Mouse (Mus musculus) left cerebral cortex, postnatal 14 days (tissue): ENCODE data around the gene Ndufb7. TPM values are rescaled to one million over a fixed set of nuclear protein-coding genes. Genes with fewer than 3 reads are reported as not detected.

Experiments
- DNase-seq, 2 experiments: peaks; one replicate each; pipeline ENCODE4 v3.0.0; 2021 to 2022; ENCODE audit warnings: low spot score in 2 of 2, mixed read lengths in 1 of 2
- intact Hi-C: fragments of 180-260 bp; cut with DNase I; formaldehyde crosslinking; loops from one replicate; pipeline ENCODE4 v1.15.1; 2025
- total RNA-seq, 2 experiments: library from RNA; stranded (reverse); gene quantifications; 2 replicates each; pipeline ENCODE4 v1.2.3; 2021

The Ndufb7 gene
- total RNA-seq, 2 experiments from 2014 or later = 141 to 147 TPM

DNA sequence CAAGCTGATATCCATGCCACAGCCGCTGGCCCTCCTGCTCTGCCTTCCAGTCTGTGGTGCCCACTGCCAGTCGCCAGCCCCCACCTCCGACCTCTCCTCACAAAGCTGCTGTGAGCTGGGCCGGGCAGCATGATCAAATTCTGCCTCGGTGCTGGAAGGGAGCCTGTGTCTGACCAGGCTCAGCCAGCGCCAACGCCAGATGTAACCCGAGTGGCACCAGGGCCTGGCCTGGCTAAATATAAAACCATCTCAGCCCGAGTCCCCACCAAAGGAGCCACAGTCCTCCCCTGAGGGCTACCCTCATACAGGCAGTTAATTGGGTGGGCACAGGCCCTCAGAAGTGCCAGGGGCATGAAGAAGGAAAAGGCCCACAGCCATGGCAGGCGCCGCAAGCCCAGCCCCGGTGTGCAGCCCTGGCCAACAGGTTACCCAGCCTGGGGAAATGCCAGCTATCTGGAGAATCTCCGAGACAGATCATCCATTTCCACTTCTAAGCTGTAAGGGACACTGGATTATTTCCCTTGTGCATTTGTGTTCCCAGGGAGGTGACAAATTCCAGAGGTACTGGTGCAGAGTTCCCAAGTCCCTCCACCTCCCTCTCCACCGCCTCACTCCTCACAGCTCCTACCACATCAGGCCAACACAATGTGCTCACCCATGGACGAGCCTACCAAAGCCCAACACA, 8.3 kb downstream of the Ndufb7 start:
- DNase-seq = peak; percentile 2 to 7
- intact Hi-C loops = no loop called here

DNA sequence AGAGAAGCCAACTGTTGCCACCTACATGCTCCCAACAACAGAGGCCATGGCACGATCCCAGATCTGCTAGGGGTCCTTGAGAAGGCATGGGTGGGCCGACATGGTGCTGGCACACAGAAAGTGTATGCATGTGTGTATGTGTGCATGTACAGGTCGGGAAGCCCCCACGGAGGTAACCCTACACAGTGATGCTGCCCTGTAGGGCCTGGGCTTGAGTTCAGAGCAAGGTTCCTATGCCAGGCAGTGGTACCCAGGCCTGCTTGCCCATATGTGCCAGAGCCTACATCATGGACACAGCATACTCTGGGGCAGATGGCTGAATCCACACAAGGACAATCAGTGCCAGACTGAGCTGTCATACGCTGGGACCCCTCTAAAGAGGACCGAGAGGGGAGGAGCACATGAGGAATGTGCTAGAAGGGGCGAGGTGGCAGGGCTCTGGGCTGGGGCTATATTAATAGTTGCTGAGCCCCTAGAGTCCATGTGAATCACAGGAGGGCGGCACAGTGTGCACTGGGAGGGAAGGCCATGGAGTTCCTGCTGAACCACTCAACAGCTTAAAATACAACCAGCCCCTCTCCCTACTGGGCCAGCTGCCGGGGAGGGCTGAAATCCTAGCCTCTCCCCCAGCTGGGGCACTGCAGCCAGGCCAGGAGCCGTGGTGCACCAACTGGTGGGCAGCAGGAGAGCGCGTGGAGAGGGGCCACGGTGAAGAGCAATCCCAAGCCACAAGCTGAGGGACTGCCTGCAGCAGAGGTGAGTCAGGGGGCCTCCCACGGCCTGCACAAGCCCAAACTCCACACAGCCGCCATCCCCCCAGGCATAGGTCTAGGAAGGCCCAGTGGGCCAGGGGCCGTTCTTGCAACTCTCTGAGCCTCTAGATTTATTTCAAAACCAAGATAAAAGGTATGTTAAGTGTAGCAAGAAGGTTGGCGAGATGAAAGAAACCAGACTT, 9.4 kb downstream of the Ndufb7 start:
- DNase-seq = peak; percentile 1 to 2
- intact Hi-C loops = no loop called here

DNA sequence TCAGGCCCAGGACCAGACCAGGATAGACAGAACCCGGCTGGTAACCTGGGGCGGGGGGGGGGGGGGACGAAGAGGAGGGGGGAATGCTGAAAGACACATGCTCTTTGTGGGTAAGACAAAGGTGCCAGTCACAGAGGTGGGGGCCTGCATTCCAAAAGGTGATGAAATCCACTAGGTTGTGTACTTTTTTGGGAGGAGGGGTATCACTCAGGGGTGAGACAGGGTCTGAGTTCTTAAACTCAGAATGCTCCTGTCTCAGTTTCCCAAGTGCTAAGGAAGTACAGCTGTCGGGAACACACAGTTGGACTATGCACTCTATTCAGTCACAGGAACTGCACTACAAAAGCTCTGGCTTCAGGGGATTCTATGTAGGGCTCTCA, 10.0 kb downstream of the Ndufb7 start:
- peak in 1 of 2 experiments; percentile 2 for DNase-seq
- intact Hi-C loops = no loop called here

GRCm38 (mm10) chr8:83576921-83577320, 10.4 kb downstream of the Ndufb7 start:
- DNase-seq = peak in 1 of 2 experiments; percentile 2
- intact Hi-C loops = no loop called here

GRCm38 (mm10) chr8:83577384-83577791, 10.9 kb downstream of the Ndufb7 start:
- peak in 1 of 2 experiments; percentile 6 for DNase-seq
- intact Hi-C loops = no loop called here

- peak in 1 of 2 experiments; percentile 3 for DNase-seq
- intact Hi-C loops = no loop called here
These were observed 11.9 kb downstream of the Ndufb7 start for GRCm38 (mm10) chr8:83578131-83579055.

GRCm38 (mm10) chr8:83579676-83580075, 13.2 kb downstream of the Ndufb7 start:
- intact Hi-C loops = no loop called here
- no peak for DNase-seq

DNA sequence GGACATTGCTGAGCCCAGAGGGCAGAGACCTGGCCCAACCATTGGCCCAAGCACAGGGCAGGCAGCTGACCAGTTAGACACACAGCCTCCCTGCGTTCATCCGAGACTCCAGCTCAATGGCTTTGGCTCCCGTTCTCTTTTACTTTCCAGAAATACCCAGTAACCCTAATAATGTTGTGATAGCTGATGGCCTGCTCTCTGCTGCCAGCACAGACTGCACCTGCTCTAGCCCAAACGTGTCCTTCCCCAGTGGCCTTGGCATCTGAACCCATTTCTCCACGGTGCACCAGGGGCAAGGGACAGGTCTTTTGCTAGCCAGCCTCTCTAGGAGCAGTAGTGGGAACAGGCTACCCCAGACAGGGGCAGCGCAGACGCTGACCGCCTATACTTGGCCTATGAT, 14.4 kb downstream of the Ndufb7 start:
- peak in 1 of 2 experiments; percentile 2 for DNase-seq
- intact Hi-C loops = no loop called here

GRCm38 (mm10) chr8:83582226-83582625, 15.8 kb downstream of the Ndufb7 start:
- intact Hi-C loops = no loop called here
- no peak for DNase-seq

DNA sequence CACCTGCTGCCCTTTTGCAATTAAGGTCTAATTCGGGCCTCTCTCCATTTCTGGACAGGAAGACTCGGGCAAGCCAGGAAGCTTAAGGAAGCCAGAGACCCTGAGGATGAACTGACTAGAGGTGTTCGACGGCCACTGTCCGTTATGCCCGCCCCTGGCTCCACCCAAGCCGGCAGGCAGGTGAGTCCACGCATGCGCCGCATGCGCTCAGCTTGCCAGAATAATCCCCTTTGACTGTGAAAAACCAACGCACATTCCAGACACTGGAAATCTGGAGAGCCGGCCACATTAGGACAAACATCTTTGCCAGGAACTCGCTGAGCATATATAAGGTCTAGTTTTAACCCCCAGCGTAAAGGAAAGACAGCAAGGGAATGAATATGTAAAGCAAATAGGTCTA, 16.8 kb downstream of the Ndufb7 start:
- DNase-seq = no peak
- intact Hi-C loops = no loop called here

GRCm38 (mm10) chr8:83584771-83585170, 18.3 kb downstream of the Ndufb7 start:
- intact Hi-C loops = no loop called here
- DNase-seq = no peak

- intact Hi-C loops = no loop called here
- no peak for DNase-seq
These were observed 18.9 kb downstream of the Ndufb7 start for GRCm38 (mm10) chr8:83585333-83585732.

GRCm38 (mm10) chr8:83587644-83588043, 21.2 kb downstream of the Ndufb7 start:
- no peak for DNase-seq
- intact Hi-C loops = no loop called here

DNA sequence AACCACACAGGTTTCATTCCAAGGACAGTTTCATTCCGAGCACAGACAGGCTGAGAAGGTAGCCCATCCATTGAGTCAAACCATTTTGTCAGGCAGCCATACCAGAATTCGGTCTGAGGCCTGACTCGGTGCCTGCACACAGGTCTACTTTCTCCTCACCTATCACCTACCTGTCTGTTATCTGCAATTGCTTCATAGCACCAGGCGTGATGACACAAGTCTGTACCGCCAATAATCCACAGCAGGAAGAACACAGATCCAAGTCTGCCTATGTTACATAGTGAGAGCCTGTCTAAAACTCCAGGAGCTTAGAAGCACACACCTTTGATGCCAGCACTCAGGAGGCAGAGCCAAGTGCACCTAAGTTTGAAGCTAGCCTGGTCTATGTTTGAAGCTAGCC, 22.4 kb downstream of the Ndufb7 start:
- intact Hi-C loops = no loop called here

GRCm38 (mm10) chr8:83590488-83591023, 24.1 kb downstream of the Ndufb7 start:
- intact Hi-C loops = no loop called here
- DNase-seq = no peak

More for the DNA sequence above, 22.4 kb downstream of the Ndufb7 start:
- DNase-seq = no peak

DNA sequence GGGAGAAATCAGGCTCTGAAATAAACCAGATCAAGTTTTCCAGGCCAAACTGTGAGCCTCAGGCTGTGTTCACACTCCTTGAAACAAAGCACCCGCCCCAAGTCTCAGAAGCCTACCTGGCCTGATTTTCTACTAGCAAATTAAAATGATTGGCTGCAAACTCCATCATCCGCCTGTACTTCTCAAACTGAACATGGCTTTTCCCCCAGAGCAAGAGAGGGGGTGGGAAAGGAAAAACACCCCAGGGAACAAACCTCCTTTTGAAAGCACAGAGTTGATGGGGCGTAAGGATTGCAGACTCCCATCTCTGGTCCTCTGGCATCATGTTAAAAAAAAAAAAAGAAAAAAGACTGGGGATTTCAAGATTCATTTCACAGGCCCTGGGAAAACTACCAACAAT, 26.2 kb downstream of the Ndufb7 start:
- intact Hi-C loops = no loop called here
- no peak for DNase-seq

- intact Hi-C loops = no loop called here
- no peak for DNase-seq
These were observed 27.1 kb downstream of the Ndufb7 start for GRCm38 (mm10) chr8:83593325-83594166.
